Mouse (Mus musculus): ENCODE data around the gene Gm49450. TPM values are rescaled to one million over a fixed set of nuclear protein-coding genes. Genes with fewer than 3 reads are reported as not detected.
"Not testable (repeated sequence)": the region's sequence is repeated elsewhere in the genome, so short reads cannot be mapped to it uniquely, and the experiment has no call there.

Gm49450 gene
- total and polyA plus RNA-seq, 2 experiments from 2014 or later, result 78.3 TPM; not detected in 1

DNA sequence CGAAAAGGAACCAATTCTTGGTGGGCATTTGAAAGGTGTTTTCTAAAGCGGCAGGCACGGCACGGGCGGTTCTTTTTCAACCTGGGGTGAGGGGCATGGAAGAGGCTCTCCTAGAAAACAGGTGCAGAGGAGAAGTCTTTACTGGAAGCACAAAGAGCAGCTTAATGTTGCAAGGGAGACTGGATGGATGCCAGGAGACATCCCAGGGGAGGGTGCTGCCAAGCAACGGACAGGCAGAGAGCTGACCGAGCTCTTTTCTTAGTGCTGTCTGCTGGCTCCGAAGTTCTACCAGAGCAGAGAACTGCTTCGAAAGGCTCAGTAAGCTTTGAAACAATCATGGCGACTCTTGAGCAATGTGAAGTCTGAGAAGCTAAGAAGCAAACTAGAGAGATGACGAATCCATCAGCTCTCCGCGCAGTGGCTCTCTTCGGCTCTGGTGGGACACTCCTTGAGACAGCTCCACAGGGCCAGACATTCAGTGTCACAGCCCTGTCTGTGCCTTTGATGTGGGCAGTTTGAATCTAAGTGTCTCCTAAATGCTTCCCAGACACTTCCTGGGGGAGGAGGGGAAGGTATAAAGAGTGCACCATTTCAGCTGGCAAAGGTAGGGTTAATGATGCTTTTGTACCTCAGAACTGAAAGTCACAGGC lies 24.5 kb upstream of the Gm49450 start:
- peaks cover 7% of the 10 kb centered on the region for H3K4me1 ChIP-seq (ENCODE audit: control insufficient read depth, insufficient read depth)
- 48% methylated on average over 14 of the region's 14 CpGs for WGBS
- ATAC-seq (ENCODE audit: insufficient read depth, low read depth) (no peak; the same call in 1 of the 2 replicates), DNase-seq (ENCODE audit: low spot score) (peak; percentile 55)
- H3K27me3 ChIP-seq (ENCODE audit: control insufficient read depth, insufficient read depth, low read length), result no peaks in the 10 kb centered on the region
- H3K27ac ChIP-seq (ENCODE audit: low read depth), result peak overlapping the region; percentile 76
- H3K4me2 ChIP-seq (ENCODE audit: low read depth, low read length), result peak overlapping the region; percentile 14; the same call in 1 of the 2 replicates
- no peaks in the 10 kb centered on the region for H3K36me3 ChIP-seq (replicated peaks; ENCODE audit: control insufficient read depth, insufficient read depth, low read length)
- H3K9me3 ChIP-seq (replicated peaks; ENCODE audit: control insufficient read depth, low read length), result no peaks in the 10 kb centered on the region
- H3K4me3 ChIP-seq (ENCODE audit: low read depth, low read length), result no peak overlapping the region
- TF ChIP-seq EP300 (IDR thresholded peaks at IDR 0.05; ENCODE audit: low read depth), result 0 out of 2 replicates have a peak, but pooled peaks have one; percentile 2
- TF ChIP-seq CTCF (IDR thresholded peaks at IDR 0.05; ENCODE audit: low read depth), result no peak
- peak overlapping the region; percentile 45 for H3K9ac ChIP-seq (replicated peaks; ENCODE audit: low read depth, low read length)

DNA sequence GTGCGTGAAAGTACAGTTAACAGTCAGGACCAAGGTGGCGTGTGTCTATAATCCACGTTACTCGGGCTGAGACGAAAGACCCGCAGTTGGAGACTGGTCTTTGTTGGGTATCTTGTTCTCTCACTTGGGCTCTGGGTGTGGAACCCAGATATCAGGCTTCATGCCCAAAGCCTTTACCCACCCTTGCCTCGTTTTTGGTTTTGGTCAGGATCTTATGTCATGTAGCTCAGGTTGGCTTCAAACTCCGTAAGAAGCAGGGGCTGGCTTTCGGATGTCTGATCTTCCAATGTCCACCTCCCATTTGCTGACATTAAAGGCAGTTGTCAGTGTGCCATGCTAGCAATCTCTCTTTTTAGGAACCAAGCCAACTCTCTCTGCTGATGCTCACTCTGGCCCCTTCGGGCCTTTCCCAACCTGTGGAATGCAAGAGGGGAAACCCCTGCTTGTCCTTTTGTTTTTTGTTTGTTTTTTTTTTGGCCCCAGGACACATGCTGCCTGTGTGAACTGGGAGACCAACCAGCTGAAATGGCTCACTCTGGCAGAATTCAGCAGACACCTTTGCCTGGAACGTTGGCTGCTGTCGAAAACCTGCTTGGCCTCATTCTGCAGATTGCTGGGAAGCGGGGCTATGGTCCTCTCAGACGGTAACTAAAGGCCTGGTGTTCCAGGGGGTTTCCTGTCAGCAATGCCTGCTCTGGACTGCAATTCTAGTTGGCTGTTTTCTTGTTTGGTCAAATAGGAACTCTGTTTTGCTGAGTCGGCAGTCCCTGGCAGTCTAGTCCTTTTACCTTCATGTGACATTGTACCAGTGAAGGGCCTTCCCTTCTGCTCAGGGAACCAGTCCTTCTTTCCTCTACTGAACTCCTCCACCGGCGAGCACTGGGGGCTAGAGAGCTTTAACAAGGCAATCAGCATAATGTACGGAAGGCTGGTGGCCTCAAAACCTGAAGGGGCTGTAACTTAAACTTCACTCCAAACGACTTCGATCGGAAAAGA lies 23.7 kb upstream of the Gm49450 start:
- Histone ChIP-seq H3K36me3 (replicated peaks; ENCODE audit: control insufficient read depth, insufficient read depth, low read length) (no peaks in the 10 kb centered on the region), H3K4me2 (ENCODE audit: low read depth, low read length) (peak overlapping the region; percentile 14; the same call in 1 of the 2 replicates), H3K27ac (ENCODE audit: low read depth) (peak overlapping the region; percentile 76), H3K9me3 (replicated peaks; ENCODE audit: control insufficient read depth, low read length) (no peaks in the 10 kb centered on the region), H3K9ac (replicated peaks; ENCODE audit: low read depth, low read length) (peak overlapping the region; percentile 45; the same call in 1 of the 2 replicates), H3K27me3 (ENCODE audit: control insufficient read depth, insufficient read depth, low read length) (no peaks in the 10 kb centered on the region), H3K4me1 (ENCODE audit: control insufficient read depth, insufficient read depth) (peaks cover 7% of the 10 kb centered on the region), H3K4me3 (ENCODE audit: low read depth, low read length) (no peak overlapping the region)
- 51% methylated on average over 21 of the region's 21 CpGs for WGBS
- ATAC-seq (ENCODE audit: insufficient read depth, low read depth), result peak; percentile 39; the same call in 1 of the 2 replicates
- peak; percentile 30 for DNase-seq (ENCODE audit: low spot score)
- TF ChIP-seq EP300 (IDR thresholded peaks at IDR 0.05; ENCODE audit: low read depth) (peak; percentile 51; the same call in 1 of the 2 replicates), CTCF (IDR thresholded peaks at IDR 0.05; ENCODE audit: low read depth) (no peak)

DNA sequence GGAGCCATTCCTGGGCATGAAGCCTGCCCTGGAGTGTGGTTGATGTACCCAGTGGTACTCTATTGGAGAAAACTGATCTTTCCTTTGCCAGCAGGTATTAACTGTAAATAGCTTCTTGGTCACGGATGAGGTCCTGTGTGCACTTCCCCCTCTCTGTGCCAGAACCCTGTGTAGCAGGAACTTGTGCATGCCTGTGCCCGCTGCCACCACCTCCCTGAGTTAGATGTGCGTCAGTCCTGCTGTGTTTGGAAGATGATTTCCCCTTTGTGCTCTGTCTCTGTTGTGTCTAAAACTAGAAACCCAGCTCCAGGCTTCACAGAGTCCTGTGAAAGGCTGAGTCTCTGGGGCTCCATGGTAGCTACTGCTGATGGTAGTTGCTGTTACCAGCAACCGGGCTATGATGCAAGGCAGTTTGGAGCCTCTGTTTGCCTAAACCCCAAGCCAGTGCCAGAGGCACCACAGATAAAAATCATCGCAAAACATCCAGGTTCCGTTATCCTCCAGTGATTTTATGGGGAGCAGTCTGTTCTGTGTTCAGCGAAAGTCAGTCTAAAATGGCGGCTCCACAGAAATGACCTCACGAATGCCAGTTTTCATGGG lies 19.8 kb upstream of the Gm49450 start:
- 91% methylated on average over 9 of the region's 9 CpGs for WGBS
- Histone ChIP-seq H3K9ac (replicated peaks; ENCODE audit: low read depth, low read length) (no peak overlapping the region), H3K36me3 (replicated peaks; ENCODE audit: control insufficient read depth, insufficient read depth, low read length) (no peaks in the 10 kb centered on the region), H3K9me3 (replicated peaks; ENCODE audit: control insufficient read depth, low read length) (no peaks in the 10 kb centered on the region), H3K4me3 (ENCODE audit: low read depth, low read length) (no peak overlapping the region), H3K27ac (ENCODE audit: low read depth) (no peak overlapping the region), H3K4me2 (ENCODE audit: low read depth, low read length) (no peak overlapping the region), H3K4me1 (ENCODE audit: control insufficient read depth, insufficient read depth) (peaks cover 20% of the 10 kb centered on the region), H3K27me3 (ENCODE audit: control insufficient read depth, insufficient read depth, low read length) (no peaks in the 10 kb centered on the region)
- TF ChIP-seq EP300 (IDR thresholded peaks at IDR 0.05; ENCODE audit: low read depth) (no peak), CTCF (IDR thresholded peaks at IDR 0.05; ENCODE audit: low read depth) (no peak)
- DNase-seq (ENCODE audit: low spot score), result no peak
- no peak for ATAC-seq (ENCODE audit: insufficient read depth, low read depth)

DNA sequence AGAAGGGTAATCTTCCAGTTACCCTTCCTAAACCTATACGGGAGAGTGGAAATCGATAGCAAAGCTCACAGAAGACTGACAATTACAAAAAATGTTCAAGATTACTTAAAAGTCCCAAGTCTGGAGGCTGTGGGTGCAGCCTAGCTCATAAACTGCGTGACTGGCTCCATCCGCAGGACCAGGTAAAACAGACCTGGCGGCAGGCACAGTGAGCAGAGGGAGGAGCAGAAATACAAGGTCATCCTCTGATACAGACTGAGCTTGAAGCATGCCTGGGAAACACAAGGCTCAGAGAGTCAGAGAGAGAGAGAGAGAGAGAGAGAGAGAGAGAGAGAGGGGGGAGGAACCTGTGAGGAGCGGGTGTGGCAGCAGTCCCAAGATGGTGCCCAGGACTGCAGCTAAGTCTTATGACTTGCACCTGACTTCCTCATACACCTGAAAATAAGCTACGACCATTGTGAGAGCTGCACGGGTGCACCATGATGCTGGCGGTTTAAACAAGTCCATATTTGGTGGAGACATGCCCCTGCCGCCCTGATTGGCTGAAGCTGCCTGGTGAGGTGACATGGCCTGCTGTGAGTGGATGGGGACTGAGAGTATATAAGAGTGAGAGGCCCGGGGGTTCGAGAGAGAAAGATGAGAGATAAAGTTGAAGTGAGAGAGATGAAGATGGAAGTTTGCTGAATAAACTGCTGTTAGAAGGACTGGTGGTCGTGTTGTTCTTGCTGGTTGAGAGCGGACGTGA lies 18.4 kb upstream of the Gm49450 start:
- not testable (repeated sequence) for H3K27ac ChIP-seq (ENCODE audit: low read depth); ATAC-seq (ENCODE audit: insufficient read depth, low read depth); H3K4me2 ChIP-seq (ENCODE audit: low read depth, low read length); DNase-seq (ENCODE audit: low spot score); H3K27me3 ChIP-seq (ENCODE audit: control insufficient read depth, insufficient read depth, low read length); H3K9me3 ChIP-seq (replicated peaks; ENCODE audit: control insufficient read depth, low read length); H3K36me3 ChIP-seq (replicated peaks; ENCODE audit: control insufficient read depth, insufficient read depth, low read length); H3K9ac ChIP-seq (replicated peaks; ENCODE audit: low read depth, low read length); H3K4me3 ChIP-seq (ENCODE audit: low read depth, low read length)
- peaks cover 14% of the 10 kb centered on the region; the same call in 1 of the 2 replicates for H3K4me1 ChIP-seq (ENCODE audit: control insufficient read depth, insufficient read depth)
- WGBS, result 70% methylated on average over 14 of the region's 15 CpGs

DNA sequence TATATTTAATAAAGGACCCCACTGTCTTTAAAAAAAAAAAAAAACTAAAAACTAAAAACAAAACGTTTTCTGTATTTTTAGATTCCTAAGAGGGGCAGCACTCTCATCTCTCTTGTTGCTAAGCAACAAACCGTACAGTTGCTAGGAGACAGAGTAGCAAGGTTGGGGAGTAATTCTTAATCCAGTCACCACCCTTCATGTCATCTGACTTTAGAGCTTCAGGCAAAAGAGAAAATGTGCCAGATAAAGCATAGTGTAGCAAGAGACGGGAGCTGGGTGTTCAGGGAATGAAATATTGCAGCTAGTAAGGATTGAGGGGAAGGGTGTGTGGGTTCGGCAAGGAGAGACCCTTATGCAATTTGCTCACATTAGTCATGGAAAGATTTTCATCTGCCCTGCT lies 17.8 kb upstream of the Gm49450 start:
- DNase-seq (ENCODE audit: low spot score) (no peak), ATAC-seq (ENCODE audit: insufficient read depth, low read depth) (no peak)
- H3K36me3 ChIP-seq (replicated peaks; ENCODE audit: control insufficient read depth, insufficient read depth, low read length), result no peaks in the 10 kb centered on the region
- no peak overlapping the region for H3K4me2 ChIP-seq (ENCODE audit: low read depth, low read length)
- WGBS, result 47% methylated on average over 4 of the region's 4 CpGs
- TF ChIP-seq CTCF (IDR thresholded peaks at IDR 0.05; ENCODE audit: low read depth) (no peak), EP300 (IDR thresholded peaks at IDR 0.05; ENCODE audit: low read depth) (no peak)
- H3K27ac ChIP-seq (ENCODE audit: low read depth), result no peak overlapping the region
- H3K4me1 ChIP-seq (ENCODE audit: control insufficient read depth, insufficient read depth), result peaks cover 14% of the 10 kb centered on the region; the same call in 1 of the 2 replicates
- no peak overlapping the region for H3K4me3 ChIP-seq (ENCODE audit: low read depth, low read length)
- H3K9ac ChIP-seq (replicated peaks; ENCODE audit: low read depth, low read length), result no peak overlapping the region
- H3K27me3 ChIP-seq (ENCODE audit: control insufficient read depth, insufficient read depth, low read length), result no peaks in the 10 kb centered on the region
- H3K9me3 ChIP-seq (replicated peaks; ENCODE audit: control insufficient read depth, low read length), result no peaks in the 10 kb centered on the region

Data from heart, postnatal 0 days (tissue).